Mouse (Mus musculus): Measurements from ENCODE around the gene Pik3cb.

DNA sequence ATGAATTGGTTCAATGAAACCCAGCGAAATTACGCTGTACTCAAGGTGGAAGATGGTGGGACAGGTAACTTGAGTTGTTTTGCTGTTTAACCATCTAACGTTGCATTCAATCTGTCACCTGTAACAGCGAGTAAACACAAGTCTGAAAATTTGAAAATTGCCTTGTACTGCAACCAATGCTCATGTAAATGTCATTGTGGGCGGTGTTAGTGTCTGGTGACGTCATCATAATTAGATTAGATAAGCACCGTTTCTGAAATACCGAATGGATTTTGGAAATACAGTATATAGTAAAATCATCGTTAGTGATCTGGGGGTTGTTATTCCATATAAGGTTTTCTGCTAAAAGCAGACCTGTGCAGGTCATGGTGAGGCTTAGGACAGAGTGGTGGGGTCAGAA, 153.3 kb downstream of the Pik3cb start:
- TF ChIP-seq CTCF (IDR thresholded peaks at IDR 0.05) = no peak
- no peak for TF ChIP-seq EP300 (IDR thresholded peaks at IDR 0.05)
